Mouse (Mus musculus): Measurements from ENCODE around the gene Cd3eap.

GRCm38 (mm10) chr7:19382166-19382541, 22.9 kb upstream of the Cd3eap start:
- 0 out of 2 replicates have a peak, but pooled peaks have one; percentile 4 for TF ChIP-seq POLR2A (IDR thresholded peaks at IDR 0.05; ENCODE audit: extremely low read depth, insufficient read depth, low read length)
- TF ChIP-seq CTCF (IDR thresholded peaks at IDR 0.05; ENCODE audit: extremely low read depth, insufficient read depth, low read length): no peak
